Mouse (Mus musculus) stomach, embryonic 16.5 days (tissue): Measurements from ENCODE around the gene Oit3. TPM values are rescaled to one million over a fixed set of nuclear protein-coding genes. Genes with fewer than 3 reads are reported as not detected.
"Not testable (repeated sequence)": the region's sequence is repeated elsewhere in the genome, so short reads cannot be mapped to it uniquely, and the experiment has no call there.

ENCODE experiments used
- ATAC-seq: fragments of 200-750 bp; cut with Nextera tagmentation; 2 replicates; pipeline ENCODE4 v1.8.0; 2017; ENCODE audit warnings: moderate number of reproducible peaks, moderate TSS enrichment; ENCODE audit not compliant: insufficient read depth, low FRiP score
- H3K27ac ChIP-seq: fragments of 300-500 bp; sonication (generic); 2 replicates; pipeline ENCODE4 v1.5.1; 2014; ENCODE audit warnings: low read length
- H3K27me3 ChIP-seq: fragments of 300-500 bp; sonication (generic); 2 replicates; pipeline ENCODE4 v1.6.1; 2014; ENCODE audit warnings: low read length, control low read depth, mixed read lengths; ENCODE audit not compliant: control insufficient read depth, insufficient read depth
- H3K36me3 ChIP-seq: fragments of 300-500 bp; sonication (generic); 2 replicates; pipeline ENCODE4 v1.6.1; 2014; ENCODE audit warnings: low read length; ENCODE audit not compliant: control insufficient read depth, insufficient read depth
- H3K4me1 ChIP-seq: fragments of 300-500 bp; sonication (generic); 2 replicates; pipeline ENCODE4 v1.6.1; 2014; ENCODE audit warnings: low read length, control low read depth, mixed read lengths; ENCODE audit not compliant: control insufficient read depth, insufficient read depth
- H3K4me2 ChIP-seq: fragments of 300-500 bp; sonication (generic); 2 replicates; pipeline ENCODE4 v1.6.1; 2014; ENCODE audit warnings: low read depth, low read length, mixed read lengths
- H3K4me3 ChIP-seq: fragments of 300-500 bp; sonication (generic); replicated peaks from 2 replicates; pipeline ENCODE4 v1.5.1; 2014; ENCODE audit warnings: mild to moderate bottlenecking, low read length
- H3K9ac ChIP-seq: fragments of 300-500 bp; sonication (generic); 2 replicates; pipeline ENCODE4 v1.6.1; 2014; ENCODE audit warnings: low read length
- H3K9me3 ChIP-seq: fragments of 300-500 bp; sonication (generic); replicated peaks from 2 replicates; pipeline ENCODE4 v1.6.1; 2016; ENCODE audit warnings: low read length, control low read depth; ENCODE audit not compliant: control insufficient read depth
- WGBS: fragments of 180-500 bp; shearing (Covaris S2); extraction: QIAGEN DNeasy Blood & Tissue Kit; methylation state at CpG from one replicate; pipeline ENCODE4 v1.1.7; 2014; 5-methylcytosine and 5-hydroxymethylcytosine counted together
- polyA plus RNA-seq: library from polyadenylated mRNA; unstranded; fragments of >200 nt; fragmentation: Nextera tagmentation; extraction: Ambion mirVana; gene quantifications from 2 replicates; pipeline ENCODE4 v1.2.1, GENCODE M21; 2015

The Oit3 gene
- polyA plus RNA-seq, 1 experiment from 2014 or later = 3.2 TPM

GRCm38 (mm10) chr10:59419516-59419915, 22.1 kb downstream of the Oit3 start:
- WGBS = 79% methylated on average over 4 of the region's 4 CpGs
- no peak overlapping the region for H3K4me3 ChIP-seq
- no peak overlapping the region for H3K27ac ChIP-seq
- H3K36me3 ChIP-seq = no peaks in the 10 kb centered on the region
- H3K27me3 ChIP-seq = no peaks in the 10 kb centered on the region
- no peaks in the 10 kb centered on the region for H3K4me1 ChIP-seq
- no peak overlapping the region for H3K9ac ChIP-seq
- H3K9me3 ChIP-seq = no peaks in the 10 kb centered on the region
- no peak overlapping the region for H3K4me2 ChIP-seq
- no peak for ATAC-seq

GRCm38 (mm10) chr10:59416623-59417022, 25.0 kb downstream of the Oit3 start:
- Histone ChIP-seq H3K9me3 (no peaks in the 10 kb centered on the region), H3K4me1 (no peaks in the 10 kb centered on the region), H3K27me3 (no peaks in the 10 kb centered on the region), H3K4me2 (no peak overlapping the region), H3K4me3 (no peak overlapping the region), H3K27ac (no peak overlapping the region), H3K9ac (no peak overlapping the region), H3K36me3 (no peaks in the 10 kb centered on the region)
- WGBS = 72% methylated on average over 3 of the region's 3 CpGs
- no peak for ATAC-seq

GRCm38 (mm10) chr10:59413711-59414110, 27.9 kb downstream of the Oit3 start:
- 92% methylated on average over 4 of the region's 4 CpGs for WGBS
- Histone ChIP-seq H3K4me3 (no peak overlapping the region), H3K4me1 (no peaks in the 10 kb centered on the region), H3K36me3 (no peaks in the 10 kb centered on the region), H3K27ac (no peak overlapping the region), H3K4me2 (no peak overlapping the region), H3K9me3 (no peaks in the 10 kb centered on the region), H3K27me3 (no peaks in the 10 kb centered on the region), H3K9ac (no peak overlapping the region)
- ATAC-seq = no peak

GRCm38 (mm10) chr10:59410264-59410663, 31.3 kb downstream of the Oit3 start:
- H3K4me3 ChIP-seq = no peak overlapping the region
- WGBS = 66% methylated on average over 12 of the region's 12 CpGs
- no peak overlapping the region for H3K4me2 ChIP-seq
- no peak for ATAC-seq
- no peaks in the 10 kb centered on the region for H3K36me3 ChIP-seq
- H3K9ac ChIP-seq = no peak overlapping the region
- no peaks in the 10 kb centered on the region for H3K4me1 ChIP-seq
- no peaks in the 10 kb centered on the region for H3K27me3 ChIP-seq
- no peak overlapping the region for H3K27ac ChIP-seq
- H3K9me3 ChIP-seq = no peaks in the 10 kb centered on the region

- no peaks in the 10 kb centered on the region for H3K4me1 ChIP-seq
- 43% methylated on average over 6 of the region's 6 CpGs for WGBS
- no peak overlapping the region for H3K27ac ChIP-seq
- H3K9ac ChIP-seq = no peak overlapping the region
- no peaks in the 10 kb centered on the region for H3K27me3 ChIP-seq
- ATAC-seq = no peak
- H3K9me3 ChIP-seq = no peaks in the 10 kb centered on the region
- H3K36me3 ChIP-seq = no peaks in the 10 kb centered on the region
- H3K4me3 ChIP-seq = no peak overlapping the region
- no peak overlapping the region for H3K4me2 ChIP-seq
Measured at GRCm38 (mm10) chr10:59408499-59408898, 33.1 kb downstream of the Oit3 start.

- no peaks in the 10 kb centered on the region for H3K27me3 ChIP-seq
- H3K9ac ChIP-seq = peak overlapping the region; percentile 17; the same call in 1 of the 2 replicates
- H3K27ac ChIP-seq = no peak overlapping the region; the same call in 1 of the 2 replicates
- no peak; the same call in 1 of the 2 replicates for ATAC-seq
- H3K36me3 ChIP-seq = no peaks in the 10 kb centered on the region
- 55% methylated on average over 10 of the region's 10 CpGs for WGBS
- H3K4me3 ChIP-seq = 0 out of 2 replicates have a peak overlapping the region, but pooled peaks have one; percentile 0
- no peaks in the 10 kb centered on the region for H3K4me1 ChIP-seq
- no peaks in the 10 kb centered on the region for H3K9me3 ChIP-seq
- peak overlapping the region; percentile 4 for H3K4me2 ChIP-seq
Measured at GRCm38 (mm10) chr10:59403793-59404149, 37.8 kb downstream of the Oit3 start.

GRCm38 (mm10) chr10:59402899-59403792, 38.4 kb downstream of the Oit3 start, which contains the start of gene Pla2g12b:
Gene Pla2g12b, plus strand, starts transcription at chr10:59403660.
- Histone ChIP-seq H3K9ac (peak within 1 kb of the TSS; percentile 17; the same call in 1 of the 2 replicates), H3K27ac (peak within 1 kb of the TSS; percentile 9; the same call in 1 of the 2 replicates), H3K4me2 (peak within 1 kb of the TSS; percentile 4), H3K4me3 (0 out of 2 replicates have a peak within 1 kb of the TSS, but pooled peaks have one; percentile 0), H3K9me3 (no peaks in the 10 kb centered on the region), H3K36me3 (no peaks in the 10 kb centered on the region), H3K27me3 (no peaks in the 10 kb centered on the region), H3K4me1 (no peaks in the 10 kb centered on the region)
- ATAC-seq = peak; percentile 71; the same call in 1 of the 2 replicates
- WGBS = 56% methylated on average over 21 of the region's 21 CpGs

GRCm38 (mm10) chr10:59395461-59395860, 46.1 kb downstream of the Oit3 start, which contains the start of gene Gm10273:
Gene Gm10273, plus strand, starts transcription at chr10:59395632.
- not testable (repeated sequence) for H3K27ac ChIP-seq, H3K4me2 ChIP-seq, ATAC-seq, H3K4me1 ChIP-seq, H3K4me3 ChIP-seq, H3K9ac ChIP-seq, H3K27me3 ChIP-seq, H3K36me3 ChIP-seq, H3K9me3 ChIP-seq
- 75% methylated on average over 11 of the region's 25 CpGs for WGBS

- Histone ChIP-seq H3K9me3 (peaks cover 14% of the 10 kb centered on the region), H3K4me3 (no peak overlapping the region), H3K4me1 (no peaks in the 10 kb centered on the region), H3K9ac (no peak overlapping the region), H3K27me3 (no peaks in the 10 kb centered on the region), H3K4me2 (no peak overlapping the region), H3K36me3 (no peaks in the 10 kb centered on the region; the same call in 1 of the 2 replicates), H3K27ac (no peak overlapping the region)
- no peak for ATAC-seq
- 43% methylated on average over 4 of the region's 4 CpGs for WGBS
Measured at GRCm38 (mm10) chr10:59391907-59392306, 49.7 kb downstream of the Oit3 start.
